Mouse (Mus musculus) cerebellum, postnatal 25 days (tissue): ENCODE measurements around the gene Fam133b.
"Not testable (repeated sequence)": the region's sequence is repeated elsewhere in the genome, so short reads cannot be mapped to it uniquely, and the experiment has no call there.

Experiments used
- DNase-seq, 2 experiments: peaks; one replicate each; pipeline ENCODE4 v3.0.0; 2021; ENCODE audit warnings: mixed read lengths in 2 of 2

The Fam133b gene

DNA sequence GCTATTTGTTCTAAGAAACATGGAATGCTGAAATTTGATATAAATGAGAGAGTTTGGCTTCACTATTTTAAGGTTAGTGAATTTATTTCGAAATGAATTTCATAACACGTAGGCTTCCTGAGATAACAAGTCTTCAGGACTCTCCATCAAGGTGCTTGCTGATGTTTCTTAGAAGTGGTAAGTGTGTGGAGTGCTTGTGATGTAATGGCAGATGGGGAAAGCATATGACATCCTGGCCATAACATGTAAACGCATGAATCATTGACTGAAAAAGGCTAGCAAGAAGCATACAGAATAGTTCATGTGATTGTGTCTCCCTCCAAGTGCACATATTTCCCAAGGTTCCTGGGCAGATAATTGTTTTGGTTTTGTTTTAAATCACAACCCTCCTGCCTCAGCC is 57.2 kb downstream of the Fam133b start:
- no peak for DNase-seq

DNA sequence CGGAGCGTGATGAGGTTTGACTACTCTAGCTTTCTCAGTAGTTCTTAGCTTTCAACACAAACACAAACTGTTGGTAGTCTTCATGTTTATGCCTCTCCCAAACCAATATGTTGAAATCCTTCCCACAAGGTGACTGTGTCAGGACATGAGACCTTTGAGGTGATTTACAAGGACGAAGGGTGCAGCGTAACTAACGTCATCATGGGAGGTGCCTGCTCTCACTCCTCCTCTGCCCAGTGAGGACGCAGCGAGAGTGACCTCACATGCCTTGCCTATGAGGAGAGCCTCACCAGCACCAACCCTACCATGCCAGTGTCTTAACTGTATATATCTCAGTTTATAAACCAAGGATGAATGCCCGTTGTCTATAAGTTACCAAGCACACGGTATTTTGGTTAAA is 63.5 kb downstream of the Fam133b start:
- DNase-seq: no peak

- DNase-seq: no peak
Measured at GRCm38 (mm10) chr5:3609241-3609640, 65.6 kb downstream of the Fam133b start.

GRCm38 (mm10) chr5:3611835-3612234 is 68.2 kb downstream of the Fam133b start:
- not testable (repeated sequence) for DNase-seq
